Mouse (Mus musculus): ENCODE results near the gene Gm20696. TPM values are rescaled to one million over a fixed set of nuclear protein-coding genes. Genes with fewer than 3 reads are reported as not detected.

The Gm20696 gene
- polyA plus RNA-seq, 1 experiment from 2014 or later: 3.0 TPM

DNA sequence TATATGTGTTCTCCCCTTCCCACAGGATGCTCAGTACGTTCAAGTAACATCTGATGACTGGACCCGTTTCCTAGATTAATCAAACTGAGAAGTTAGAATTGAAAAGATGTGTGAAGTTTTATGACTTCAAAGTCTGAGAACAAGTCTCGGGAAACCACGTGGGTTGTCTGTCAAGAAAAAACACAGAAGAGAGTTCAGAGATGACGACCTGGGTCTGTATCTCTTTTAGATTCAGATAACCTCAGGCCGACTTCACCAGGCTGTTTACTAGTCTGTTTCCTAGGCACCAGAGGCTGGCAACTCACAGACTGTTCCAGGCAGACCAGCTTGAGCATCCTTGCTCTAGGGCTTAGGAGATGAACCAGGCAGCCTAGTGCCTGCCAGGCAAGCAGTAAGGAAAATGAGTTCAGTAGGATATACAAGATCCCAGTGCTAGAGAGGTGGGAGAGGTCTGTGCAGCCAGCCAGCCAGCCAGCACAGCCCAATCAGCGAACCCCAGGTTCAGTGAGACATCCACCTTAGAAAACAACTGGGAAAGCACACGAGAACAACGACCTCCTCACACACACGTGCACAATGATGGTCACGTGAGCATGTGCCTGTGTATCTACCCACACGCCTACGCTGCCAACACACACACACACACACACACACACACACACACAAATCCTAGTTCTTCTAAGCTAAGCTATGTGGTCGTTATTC, 357.0 kb downstream of the Gm20696 start:
- Histone ChIP-seq H3K36me3 (ENCODE audit: control insufficient read depth, insufficient read depth, low read length) (no peaks in the 10 kb centered on the region), H3K4me3 (ENCODE audit: low read depth, low read length) (no peak overlapping the region), H3K27ac (ENCODE audit: low read depth, low read length) (no peak overlapping the region), H3K9ac (replicated peaks; ENCODE audit: low read depth, low read length) (no peak overlapping the region), H3K9me3 (ENCODE audit: control insufficient read depth, low read length) (no peaks in the 10 kb centered on the region), H3K4me2 (ENCODE audit: low read depth, low read length) (no peak overlapping the region), H3K4me1 (ENCODE audit: control insufficient read depth, insufficient read depth, low read length) (no peaks in the 10 kb centered on the region), H3K27me3 (ENCODE audit: control insufficient read depth, insufficient read depth, low read length) (no peaks in the 10 kb centered on the region)
- no peak for ATAC-seq (ENCODE audit: low read depth)
- WGBS: 69% methylated on average over 14 of the region's 14 CpGs

DNA sequence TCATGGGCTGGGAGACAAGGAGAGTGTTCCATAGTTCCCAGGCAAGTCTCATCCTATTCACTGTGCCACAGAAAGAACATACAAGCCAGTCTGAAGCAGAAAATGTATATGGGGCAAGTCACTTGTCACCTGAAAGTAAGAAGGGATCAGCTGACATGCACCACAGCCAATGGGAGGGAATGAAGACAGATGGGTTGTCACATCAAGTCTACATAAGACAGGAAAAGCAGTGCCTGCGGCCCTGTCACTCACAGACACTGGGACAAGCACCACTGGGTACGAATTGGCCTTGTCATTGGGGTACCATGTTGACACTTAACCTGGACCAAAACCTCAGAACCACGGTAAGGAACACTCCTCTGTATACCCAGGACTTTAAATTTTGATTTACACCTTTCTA, 360.8 kb downstream of the Gm20696 start:
- Histone ChIP-seq H3K4me3 (ENCODE audit: low read depth, low read length) (no peak overlapping the region), H3K36me3 (ENCODE audit: control insufficient read depth, insufficient read depth, low read length) (no peaks in the 10 kb centered on the region), H3K9ac (replicated peaks; ENCODE audit: low read depth, low read length) (no peak overlapping the region), H3K9me3 (ENCODE audit: control insufficient read depth, low read length) (no peaks in the 10 kb centered on the region), H3K27me3 (ENCODE audit: control insufficient read depth, insufficient read depth, low read length) (no peaks in the 10 kb centered on the region), H3K27ac (ENCODE audit: low read depth, low read length) (no peak overlapping the region), H3K4me2 (ENCODE audit: low read depth, low read length) (no peak overlapping the region), H3K4me1 (ENCODE audit: control insufficient read depth, insufficient read depth, low read length) (no peaks in the 10 kb centered on the region)
- no peak for ATAC-seq (ENCODE audit: low read depth)
- WGBS: 92% methylated on average over 3 of the region's 3 CpGs

- Histone ChIP-seq H3K4me3 (ENCODE audit: low read depth, low read length) (no peak overlapping the region), H3K4me2 (ENCODE audit: low read depth, low read length) (no peak overlapping the region), H3K27me3 (ENCODE audit: control insufficient read depth, insufficient read depth, low read length) (no peaks in the 10 kb centered on the region), H3K36me3 (ENCODE audit: control insufficient read depth, insufficient read depth, low read length) (no peaks in the 10 kb centered on the region), H3K27ac (ENCODE audit: low read depth, low read length) (no peak overlapping the region), H3K9me3 (ENCODE audit: control insufficient read depth, low read length) (no peaks in the 10 kb centered on the region), H3K9ac (replicated peaks; ENCODE audit: low read depth, low read length) (no peak overlapping the region), H3K4me1 (ENCODE audit: control insufficient read depth, insufficient read depth, low read length) (no peaks in the 10 kb centered on the region)
- ATAC-seq (ENCODE audit: low read depth): no peak
- 98% methylated on average over 3 of the region's 3 CpGs for WGBS
Observed at GRCm38 (mm10) chr6:99305236-99305635, 361.4 kb downstream of the Gm20696 start.

GRCm38 (mm10) chr6:99302662-99303435, 363.7 kb downstream of the Gm20696 start:
- Histone ChIP-seq H3K9me3 (ENCODE audit: control insufficient read depth, low read length) (no peaks in the 10 kb centered on the region), H3K4me2 (ENCODE audit: low read depth, low read length) (no peak overlapping the region), H3K4me1 (ENCODE audit: control insufficient read depth, insufficient read depth, low read length) (no peaks in the 10 kb centered on the region), H3K9ac (replicated peaks; ENCODE audit: low read depth, low read length) (no peak overlapping the region), H3K27me3 (ENCODE audit: control insufficient read depth, insufficient read depth, low read length) (no peaks in the 10 kb centered on the region), H3K4me3 (ENCODE audit: low read depth, low read length) (no peak overlapping the region), H3K36me3 (ENCODE audit: control insufficient read depth, insufficient read depth, low read length) (no peaks in the 10 kb centered on the region), H3K27ac (ENCODE audit: low read depth, low read length) (no peak overlapping the region)
- no peak for ATAC-seq (ENCODE audit: low read depth)
- WGBS: 89% methylated on average over 6 of the region's 6 CpGs

DNA sequence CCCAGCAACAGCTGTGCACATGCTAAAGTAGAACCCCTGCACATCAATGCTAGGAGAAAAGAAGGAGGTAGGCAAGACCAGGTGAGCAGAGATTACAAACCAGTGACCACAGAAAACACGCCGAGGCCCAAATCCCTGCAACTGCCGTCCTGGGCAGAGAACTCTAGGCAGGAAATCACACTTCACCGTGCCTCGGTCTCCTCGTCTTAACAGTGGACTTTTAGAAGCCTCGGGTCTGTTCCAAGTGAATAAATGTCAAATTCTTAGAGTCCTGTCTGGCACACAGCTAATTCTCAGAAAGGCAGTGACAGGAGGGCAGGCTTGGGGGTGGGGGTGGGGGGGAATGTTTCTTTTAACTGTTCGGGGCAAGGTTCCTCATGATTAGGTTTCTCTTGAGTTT, 364.7 kb downstream of the Gm20696 start:
- WGBS: 93% methylated on average over 8 of the region's 8 CpGs
- Histone ChIP-seq H3K4me1 (ENCODE audit: control insufficient read depth, insufficient read depth, low read length) (no peaks in the 10 kb centered on the region), H3K4me3 (ENCODE audit: low read depth, low read length) (no peak overlapping the region), H3K9ac (replicated peaks; ENCODE audit: low read depth, low read length) (no peak overlapping the region), H3K27me3 (ENCODE audit: control insufficient read depth, insufficient read depth, low read length) (no peaks in the 10 kb centered on the region), H3K27ac (ENCODE audit: low read depth, low read length) (no peak overlapping the region), H3K9me3 (ENCODE audit: control insufficient read depth, low read length) (no peaks in the 10 kb centered on the region), H3K4me2 (ENCODE audit: low read depth, low read length) (no peak overlapping the region), H3K36me3 (ENCODE audit: control insufficient read depth, insufficient read depth, low read length) (no peaks in the 10 kb centered on the region)
- no peak for ATAC-seq (ENCODE audit: low read depth)

- no peaks in the 10 kb centered on the region for H3K36me3 ChIP-seq (ENCODE audit: control insufficient read depth, insufficient read depth, low read length)
- 96% methylated on average over 6 of the region's 6 CpGs for WGBS
- no peak overlapping the region for H3K4me2 ChIP-seq (ENCODE audit: low read depth, low read length)
- no peak for ATAC-seq (ENCODE audit: low read depth)
- H3K4me1 ChIP-seq (ENCODE audit: control insufficient read depth, insufficient read depth, low read length): no peaks in the 10 kb centered on the region
- H3K27me3 ChIP-seq (ENCODE audit: control insufficient read depth, insufficient read depth, low read length): no peaks in the 10 kb centered on the region
- H3K4me3 ChIP-seq (ENCODE audit: low read depth, low read length): no peak overlapping the region
- no peak overlapping the region for H3K9ac ChIP-seq (replicated peaks; ENCODE audit: low read depth, low read length)
- H3K9me3 ChIP-seq (ENCODE audit: control insufficient read depth, low read length): no peaks in the 10 kb centered on the region
- H3K27ac ChIP-seq (ENCODE audit: low read depth, low read length): no peak overlapping the region
Observed at GRCm38 (mm10) chr6:99300235-99300634, 366.4 kb downstream of the Gm20696 start.

- Histone ChIP-seq H3K9me3 (ENCODE audit: control insufficient read depth, low read length) (no peaks in the 10 kb centered on the region), H3K27ac (ENCODE audit: low read depth, low read length) (no peak overlapping the region), H3K4me3 (ENCODE audit: low read depth, low read length) (no peak overlapping the region), H3K4me2 (ENCODE audit: low read depth, low read length) (no peak overlapping the region), H3K9ac (replicated peaks; ENCODE audit: low read depth, low read length) (no peak overlapping the region), H3K36me3 (ENCODE audit: control insufficient read depth, insufficient read depth, low read length) (no peaks in the 10 kb centered on the region), H3K4me1 (ENCODE audit: control insufficient read depth, insufficient read depth, low read length) (no peaks in the 10 kb centered on the region), H3K27me3 (ENCODE audit: control insufficient read depth, insufficient read depth, low read length) (no peaks in the 10 kb centered on the region)
- no peak for ATAC-seq (ENCODE audit: low read depth)
- WGBS: 68% methylated on average over 14 of the region's 14 CpGs
Observed at GRCm38 (mm10) chr6:99299196-99299595, 367.4 kb downstream of the Gm20696 start.

GRCm38 (mm10) chr6:99297535-99297934, 369.1 kb downstream of the Gm20696 start:
- ATAC-seq (ENCODE audit: low read depth): no peak
- no peaks in the 10 kb centered on the region for H3K9me3 ChIP-seq (ENCODE audit: control insufficient read depth, low read length)
- no peak overlapping the region for H3K27ac ChIP-seq (ENCODE audit: low read depth, low read length)
- no peak overlapping the region for H3K4me2 ChIP-seq (ENCODE audit: low read depth, low read length)
- H3K4me3 ChIP-seq (ENCODE audit: low read depth, low read length): no peak overlapping the region
- 83% methylated on average over 5 of the region's 5 CpGs for WGBS
- no peak overlapping the region for H3K9ac ChIP-seq (replicated peaks; ENCODE audit: low read depth, low read length)
- no peaks in the 10 kb centered on the region for H3K4me1 ChIP-seq (ENCODE audit: control insufficient read depth, insufficient read depth, low read length)
- H3K27me3 ChIP-seq (ENCODE audit: control insufficient read depth, insufficient read depth, low read length): no peaks in the 10 kb centered on the region
- no peaks in the 10 kb centered on the region for H3K36me3 ChIP-seq (ENCODE audit: control insufficient read depth, insufficient read depth, low read length)

DNA sequence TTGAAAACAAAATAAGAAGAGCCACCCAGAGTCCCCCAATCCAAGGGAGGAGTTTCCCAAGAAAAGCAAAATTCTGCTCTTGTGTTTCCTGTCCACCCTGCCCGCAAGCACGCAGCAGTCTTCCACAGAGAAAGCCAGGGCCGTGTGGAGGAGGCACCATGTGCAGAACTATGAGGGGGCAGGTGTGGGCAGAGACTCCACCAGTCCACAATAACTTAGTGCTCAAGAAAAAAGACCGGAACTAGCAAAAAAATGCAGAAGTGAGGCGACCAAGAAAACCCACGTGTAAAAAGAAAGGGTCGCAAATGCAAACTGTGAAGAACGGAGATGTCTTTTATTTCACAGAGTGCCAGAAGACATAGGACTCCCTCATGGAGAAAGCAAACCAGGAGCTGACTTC, 371.1 kb downstream of the Gm20696 start:
- Histone ChIP-seq H3K36me3 (ENCODE audit: control insufficient read depth, insufficient read depth, low read length) (no peaks in the 10 kb centered on the region), H3K27ac (ENCODE audit: low read depth, low read length) (no peak overlapping the region), H3K4me2 (ENCODE audit: low read depth, low read length) (no peak overlapping the region), H3K4me3 (ENCODE audit: low read depth, low read length) (no peak overlapping the region), H3K27me3 (ENCODE audit: control insufficient read depth, insufficient read depth, low read length) (no peaks in the 10 kb centered on the region), H3K9ac (replicated peaks; ENCODE audit: low read depth, low read length) (no peak overlapping the region), H3K4me1 (ENCODE audit: control insufficient read depth, insufficient read depth, low read length) (no peaks in the 10 kb centered on the region), H3K9me3 (ENCODE audit: control insufficient read depth, low read length) (no peaks in the 10 kb centered on the region)
- WGBS: 83% methylated on average over 8 of the region's 8 CpGs
- ATAC-seq (ENCODE audit: low read depth): no peak
